Mouse (Mus musculus): ENCODE measurements around the gene Selplg.

GRCm38 (mm10) chr5:113846656-113847055 lies 14.2 kb upstream of the Selplg start:
- TF ChIP-seq CTCF (IDR thresholded peaks at IDR 0.05; ENCODE audit: extremely low read depth, insufficient read depth, insufficient read length, insufficient replicate concordance): no peak
- TF ChIP-seq POLR2A (IDR thresholded peaks at IDR 0.05; ENCODE audit: low read depth, low read length): no peak

Data from spleen, adult 2 months (tissue).